Mouse (Mus musculus) testis, postnatal 10 days (tissue): ENCODE data around the gene Fam107a.
A peak's percentile ranks its signal among the peaks of the same experiment; 100 is the strongest.
"Not testable (repeated sequence)": the region's sequence is repeated elsewhere in the genome, so short reads cannot be mapped to it uniquely, and the experiment has no call there.

Experiments used
- DNase-seq: peaks from one replicate; pipeline ENCODE4 v3.0.0; 2021; ENCODE audit warnings: low spot score

Gene Fam107a

DNA sequence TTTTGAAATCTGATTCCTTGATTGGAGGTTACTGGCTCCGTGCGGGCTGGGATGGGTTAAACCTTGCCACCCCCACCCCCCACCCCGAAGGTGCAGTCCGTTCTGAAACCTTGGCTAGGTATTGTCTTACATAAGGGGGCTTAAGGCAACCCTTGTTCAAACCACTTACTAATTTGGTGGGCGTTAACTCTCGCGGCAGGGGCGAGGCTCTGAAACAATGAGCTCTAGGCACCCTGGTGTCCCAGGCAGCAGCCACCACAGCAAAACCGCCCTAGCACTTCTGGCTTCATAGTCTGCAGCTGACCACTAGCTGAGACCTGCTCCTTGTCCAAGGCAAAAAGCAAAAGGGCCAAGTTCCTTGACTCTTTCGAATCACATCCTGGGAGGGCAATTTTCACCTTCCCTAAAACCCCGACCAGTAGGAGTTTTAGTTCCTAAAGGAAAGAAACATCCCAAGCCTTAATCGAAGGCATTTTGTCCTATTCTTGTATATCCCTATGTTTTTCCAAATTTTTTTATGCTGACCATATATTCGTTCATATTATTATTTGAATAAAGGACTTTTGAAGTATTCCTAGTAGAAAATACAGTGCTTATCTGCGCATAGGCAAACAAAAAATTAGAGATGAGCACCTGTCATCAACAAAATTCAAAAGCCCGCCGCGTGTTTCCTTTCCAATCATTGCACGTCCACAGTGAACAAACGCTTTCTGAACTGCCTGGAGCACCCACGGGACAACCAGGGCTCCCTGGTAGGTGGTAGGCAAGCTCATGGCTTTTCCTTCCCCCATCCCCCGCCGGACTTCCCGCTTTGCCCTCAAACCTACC lies 1.2 kb downstream of the Fam107a start:
- DNase-seq = no peak

- no peak for DNase-seq
Observed at GRCm38 (mm10) chr14:8315169-8315568, 2.7 kb downstream of the Fam107a start.

DNA sequence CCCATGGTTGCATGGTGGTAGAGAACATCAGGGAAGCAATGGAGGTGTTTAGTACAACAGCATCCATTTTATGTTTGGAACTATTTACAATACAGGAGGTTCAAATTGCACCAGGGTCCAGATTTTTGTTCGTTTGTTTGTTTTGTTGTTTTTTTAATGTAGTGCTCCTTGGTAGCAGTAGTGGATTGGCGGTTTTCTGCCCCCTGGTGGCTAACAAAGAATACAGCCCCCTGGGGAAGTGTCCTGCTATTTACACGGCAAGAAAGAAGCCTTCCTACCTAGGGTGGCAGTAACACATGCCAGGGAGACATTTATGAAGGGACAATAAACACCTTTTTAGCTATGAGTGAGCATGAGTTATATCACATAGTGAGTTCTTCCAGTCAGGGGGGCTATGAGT lies 3.3 kb downstream of the Fam107a start:
- peak; percentile 63 for DNase-seq

- DNase-seq = no peak
Observed at GRCm38 (mm10) chr14:8313877-8314276, 3.9 kb downstream of the Fam107a start.

DNA sequence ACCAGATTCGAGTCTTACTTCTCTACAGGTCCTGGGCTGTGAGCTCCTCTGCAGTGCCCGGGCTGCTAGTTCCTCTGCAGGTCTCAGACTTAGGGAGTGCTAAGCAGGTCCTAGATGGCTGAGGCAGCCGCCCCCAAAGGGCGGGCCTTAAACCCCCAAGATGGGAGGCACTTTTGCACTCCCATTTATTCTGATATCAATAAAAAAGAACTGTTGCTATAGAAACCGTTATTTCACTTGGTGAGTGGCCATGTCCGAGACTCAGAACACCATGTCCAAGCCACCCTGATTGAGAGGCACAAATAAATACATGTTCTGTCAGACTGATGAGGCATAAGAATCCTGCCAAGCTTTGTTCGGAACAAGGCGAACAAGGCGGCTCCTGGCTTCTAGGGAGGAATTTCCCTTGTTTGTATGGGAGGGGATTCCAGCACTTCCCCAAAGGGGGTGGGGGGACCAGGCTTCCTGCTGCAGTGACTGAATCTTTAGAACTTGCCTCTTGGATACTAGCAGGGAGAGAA lies 8.1 kb downstream of the Fam107a start:
- DNase-seq = no peak

DNA sequence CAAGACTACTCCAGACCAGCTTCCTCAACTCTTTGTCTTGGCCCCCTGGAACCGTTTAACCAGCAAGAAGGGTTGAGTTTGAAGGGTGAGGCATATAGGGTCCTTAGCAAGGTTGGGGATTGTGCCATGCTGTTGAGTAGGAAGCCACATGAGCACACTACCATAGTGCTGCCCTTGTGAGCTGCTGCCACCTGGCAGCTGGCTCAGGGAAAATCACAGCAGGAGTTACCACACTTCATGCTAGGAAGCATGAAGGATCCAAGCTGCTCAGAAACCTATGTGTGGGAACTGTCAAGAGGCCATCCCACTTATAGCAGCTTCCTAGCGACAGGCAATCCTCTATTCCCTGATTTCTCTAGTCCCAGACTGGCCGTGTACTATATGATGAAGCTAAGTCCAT lies 9.2 kb downstream of the Fam107a start:
- DNase-seq = no peak

- DNase-seq = no peak
Observed at GRCm38 (mm10) chr14:8306884-8307283, 10.9 kb downstream of the Fam107a start.

DNA sequence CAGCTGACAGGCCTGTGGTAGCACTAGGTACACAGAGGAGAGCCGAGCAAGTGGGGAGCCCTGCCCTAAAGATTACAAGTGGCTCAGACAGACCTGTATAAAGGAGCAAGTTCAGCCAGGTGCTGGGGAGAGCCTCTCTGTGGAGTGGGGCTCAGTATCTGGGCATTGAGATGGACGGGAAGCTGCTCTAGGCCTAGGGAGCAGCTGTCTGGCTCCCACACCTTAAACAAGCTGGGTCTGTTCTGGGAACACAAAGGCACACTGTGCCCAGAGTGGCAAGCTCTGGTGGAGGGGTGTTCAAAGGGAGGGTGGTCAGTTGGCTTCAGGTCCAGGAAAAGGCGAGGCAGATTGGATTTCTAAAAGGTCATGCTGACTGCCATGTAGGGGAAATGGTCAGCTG lies 12.8 kb downstream of the Fam107a start:
- DNase-seq = no peak

DNA sequence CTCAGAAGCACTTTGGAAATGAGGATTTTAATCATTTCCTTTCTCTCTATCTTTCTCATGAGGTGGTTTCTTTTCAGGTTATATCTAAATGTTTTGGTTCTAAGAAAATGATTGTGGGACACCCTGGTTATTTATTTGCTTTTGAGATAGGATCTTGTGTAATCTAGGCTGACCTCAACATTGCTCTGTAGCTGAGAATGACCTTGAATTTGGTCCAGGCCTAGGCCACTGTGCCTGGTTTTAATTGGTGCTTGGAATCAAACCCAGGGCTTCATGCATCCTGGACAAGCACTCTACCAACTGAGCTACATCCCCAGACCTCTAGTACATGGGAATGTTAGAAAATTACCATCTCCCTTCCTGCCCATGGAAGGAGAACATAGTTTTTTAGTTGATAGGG lies 13.7 kb downstream of the Fam107a start:
- no peak for DNase-seq

GRCm38 (mm10) chr14:8302687-8303086 lies 15.1 kb downstream of the Fam107a start:
- no peak for DNase-seq

GRCm38 (mm10) chr14:8300281-8300680 lies 17.5 kb downstream of the Fam107a start:
- DNase-seq = peak; percentile 85

- DNase-seq = peak; percentile 34
Observed at GRCm38 (mm10) chr14:8297889-8298293, 19.9 kb downstream of the Fam107a start.

GRCm38 (mm10) chr14:8294257-8294656 lies 23.6 kb downstream of the Fam107a start:
- DNase-seq = no peak

- DNase-seq = peak; percentile 64
Observed at GRCm38 (mm10) chr14:8286595-8286994, 31.2 kb downstream of the Fam107a start.

DNA sequence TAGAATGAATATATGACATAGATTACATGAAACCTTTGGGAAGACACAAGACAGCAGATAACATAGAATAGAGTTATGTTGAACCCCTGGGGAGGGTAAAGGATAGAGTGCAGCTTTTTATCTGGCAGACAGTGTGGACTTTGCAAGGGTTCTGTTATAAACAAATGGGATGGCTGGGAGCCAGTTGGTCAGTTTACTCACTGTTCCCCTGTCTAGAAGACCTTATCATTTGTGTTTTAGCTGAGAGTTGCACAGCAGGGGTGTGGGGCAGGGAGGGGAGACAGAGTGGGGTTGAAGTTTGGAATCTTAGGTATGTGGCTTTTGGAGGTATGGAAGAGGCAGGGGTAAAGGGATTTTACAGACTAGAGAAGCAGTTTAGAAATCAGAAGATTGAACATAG lies 34.0 kb downstream of the Fam107a start:
- no peak for DNase-seq

DNA sequence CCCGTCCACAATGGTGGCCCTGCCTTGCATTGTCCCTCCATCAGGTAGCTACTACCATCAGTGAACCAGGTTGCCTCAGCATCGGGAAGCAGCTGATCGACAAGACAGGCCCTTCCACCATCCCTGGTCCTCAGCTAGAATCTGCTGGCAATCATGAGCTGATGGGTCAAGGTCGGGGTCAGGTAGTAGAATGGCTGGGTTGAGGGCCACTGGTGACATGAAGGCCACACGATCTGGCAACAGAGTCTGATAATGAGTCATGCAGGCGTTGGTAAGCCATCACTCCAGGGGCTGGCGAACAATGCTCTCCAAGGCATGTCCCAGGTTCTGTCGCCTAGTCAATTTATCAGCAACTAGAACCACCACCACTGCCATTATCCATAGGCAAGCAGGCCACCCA lies 46.5 kb downstream of the Fam107a start:
- not testable (repeated sequence) for DNase-seq

DNA sequence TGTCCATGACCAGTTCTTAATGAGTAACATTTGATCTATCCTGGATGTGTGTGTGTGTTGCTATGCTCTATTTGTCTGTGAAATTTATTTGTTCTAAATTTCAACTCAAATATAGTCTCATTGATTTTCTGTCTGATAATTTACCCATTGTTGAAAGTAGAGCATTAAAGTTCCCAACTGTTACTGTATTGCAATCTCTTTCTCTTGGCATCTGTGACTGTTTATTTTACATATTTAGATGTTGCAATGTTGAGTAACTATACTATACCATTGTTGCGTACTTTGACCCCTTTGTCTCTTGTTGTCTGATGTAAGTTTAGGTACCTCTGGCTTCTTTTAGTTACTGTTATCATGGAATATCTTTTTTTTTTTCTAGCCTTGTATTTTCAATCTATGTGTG lies 53.4 kb downstream of the Fam107a start:
- no peak for DNase-seq

- no peak for DNase-seq
Observed at GRCm38 (mm10) chr14:8262242-8262641, 55.6 kb downstream of the Fam107a start.

DNA sequence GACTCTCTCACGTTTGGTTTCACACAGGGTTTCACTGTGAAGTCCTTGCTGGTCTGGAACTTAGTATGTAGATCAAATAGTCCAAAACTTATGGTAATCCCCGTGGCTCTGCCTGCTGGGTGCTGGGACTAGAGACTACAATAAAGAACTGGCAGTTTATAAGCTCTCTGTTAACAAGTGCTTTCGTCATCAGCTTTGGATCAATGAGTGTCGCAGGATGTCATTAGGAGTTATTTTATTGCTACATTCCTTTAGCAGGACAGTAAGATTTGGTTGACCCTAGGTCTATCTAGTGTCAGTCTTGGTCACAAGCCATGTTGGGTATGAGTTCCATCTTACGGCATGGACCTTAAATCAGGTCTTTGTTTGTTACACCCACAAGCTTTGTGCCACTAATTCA lies 57.6 kb downstream of the Fam107a start:
- DNase-seq = no peak

DNA sequence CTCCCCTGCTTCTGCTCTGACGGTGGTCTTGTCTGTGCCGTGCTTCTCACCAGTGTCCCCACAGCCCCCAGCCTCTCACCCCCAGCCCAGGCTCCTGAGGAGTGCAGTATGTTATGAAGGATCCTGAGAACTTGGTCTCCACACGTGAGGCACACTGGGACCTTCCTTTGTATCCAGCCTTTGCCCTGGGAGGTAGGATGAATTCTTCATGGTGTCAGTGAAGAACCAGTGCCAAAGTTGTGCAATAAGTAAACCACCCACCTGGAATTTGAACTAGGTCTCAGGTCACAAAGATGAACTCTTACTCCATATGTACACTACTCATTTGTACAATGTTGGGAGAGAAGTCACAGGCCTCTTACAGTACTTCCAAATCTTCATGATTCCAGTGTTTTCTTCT lies 58.7 kb downstream of the Fam107a start, which contains the start of gene Acox2:
TSS of gene Acox2 (minus strand) at position 188 of the 400 bp plus-strand sequence.
- DNase-seq = no peak

DNA sequence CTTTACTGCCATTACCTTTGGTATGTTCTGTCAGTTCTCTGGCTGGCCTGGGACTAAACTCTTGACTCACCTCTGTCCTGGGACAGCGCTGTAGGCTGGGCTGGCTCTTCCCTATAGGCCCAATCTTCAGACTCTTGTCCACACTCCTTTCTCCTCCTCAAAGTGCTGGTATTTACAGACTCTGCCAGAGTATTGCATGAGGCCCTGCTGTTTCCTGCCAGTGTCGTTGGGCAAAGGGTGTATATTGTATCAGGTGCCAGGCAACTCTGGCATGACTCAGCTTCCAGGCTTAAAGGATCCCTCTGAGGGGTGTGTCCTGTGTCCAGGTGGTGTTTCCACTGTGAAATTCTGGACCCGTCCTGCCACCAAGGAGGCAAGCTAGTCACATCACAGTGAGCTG lies 59.1 kb downstream of the Fam107a start:
- no peak for DNase-seq

- no peak for DNase-seq
Observed at GRCm38 (mm10) chr14:8258335-8258627, 59.5 kb downstream of the Fam107a start.

GRCm38 (mm10) chr14:8257521-8258334 lies 60.1 kb downstream of the Fam107a start:
- no peak for DNase-seq
